In the genomic region with DNA sequence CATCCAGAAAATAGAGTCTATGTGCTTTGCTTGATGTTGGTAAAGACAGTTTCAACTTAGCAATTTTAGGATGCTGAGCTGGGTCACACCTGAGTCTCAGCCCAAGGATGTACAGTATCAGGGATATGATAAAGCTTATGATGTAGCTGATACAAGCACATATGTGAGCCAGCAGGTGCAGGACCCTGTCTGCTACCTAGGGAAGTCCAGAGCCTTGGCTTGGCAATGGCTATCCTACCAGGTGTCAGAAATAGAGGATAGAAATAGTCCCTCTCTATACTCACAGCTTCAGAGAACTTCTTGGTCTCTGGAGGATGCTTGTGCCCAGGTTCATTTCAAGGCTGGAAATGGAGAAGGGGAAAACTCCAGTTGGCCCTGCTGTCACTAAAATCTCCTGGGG, we compare ENCODE assay signal across 21 mouse cellular contexts. TPM values are rescaled to one million over a fixed set of nuclear protein-coding genes. Genes with fewer than 3 reads are reported as not detected.
DNase-seq lines count a peak whose midpoint lies in the region; ATAC-seq lines count a peak whose summit lies in the region.
"Had no signal": no experiment of that assay in that cellular context is flagged by ENCODE, and none has a peak within 500 bp of the region (broad histone marks: within the 10 kb centered on the region; RNA-seq: fewer than 3 reads in every experiment).

No protein-coding gene starts in this region.

- H3K27me3 ChIP-seq in heart, embryonic 11.5 days (ENCODE audit: control insufficient read depth, insufficient read depth, low read length), result no peaks in the 10 kb centered on the region
- no peaks in the 10 kb centered on the region for H3K27me3 ChIP-seq in midbrain, embryonic 11.5 days (ENCODE audit: control insufficient read depth, insufficient read depth, low read length)
- H3K27me3 ChIP-seq in midbrain, embryonic 13.5 days, result no peaks in the 10 kb centered on the region
- H3K27me3 ChIP-seq: CH12.LX, Patski had no signal

- H3K4me2 ChIP-seq in heart, embryonic 11.5 days, result no peak overlapping the region
- H3K4me2 ChIP-seq in midbrain, embryonic 11.5 days, result no peak overlapping the region
- no peak overlapping the region for H3K4me2 ChIP-seq in midbrain, embryonic 13.5 days (replicated peaks)

- no peaks in the 10 kb centered on the region for H3K36me3 ChIP-seq in heart, embryonic 11.5 days (ENCODE audit: control insufficient read depth, insufficient read depth, low read length)
- H3K36me3 ChIP-seq in midbrain, embryonic 11.5 days (ENCODE audit: control insufficient read depth, insufficient read depth, low read length), result no peaks in the 10 kb centered on the region
- H3K36me3 ChIP-seq in midbrain, embryonic 13.5 days, result no peaks in the 10 kb centered on the region
- H3K36me3 ChIP-seq: G1E had no signal

- H3K27ac ChIP-seq in heart, embryonic 11.5 days (ENCODE audit: low read depth, low read length), result no peak overlapping the region
- H3K27ac ChIP-seq in midbrain, embryonic 11.5 days (ENCODE audit: low read depth, low read length), result no peak overlapping the region
- no peak overlapping the region for H3K27ac ChIP-seq in midbrain, embryonic 13.5 days

- no peak for ATAC-seq in heart, embryonic 11.5 days (replicated peaks; ENCODE audit: insufficient number of reproducible peaks, low FRiP score, low TSS enrichment)
- no peak for ATAC-seq in midbrain, embryonic 11.5 days (ENCODE audit: low FRiP score)
- no peak for ATAC-seq in midbrain, embryonic 13.5 days
- ATAC-seq: activated CD4-positive, CD25-positive, alpha-beta regulatory T cell, adult 4 months; CD4-positive, CD25-positive, alpha-beta regulatory T cell, adult 4 months; Patski had no signal

- H3K9ac ChIP-seq in heart, embryonic 11.5 days (ENCODE audit: low read depth, low read length), result no peak overlapping the region
- H3K9ac ChIP-seq in midbrain, embryonic 11.5 days (ENCODE audit: low read length), result no peak overlapping the region
- no peak overlapping the region for H3K9ac ChIP-seq in midbrain, embryonic 13.5 days (replicated peaks)

- H3K9me3 ChIP-seq in heart, embryonic 11.5 days (replicated peaks; ENCODE audit: control insufficient read depth, low read length), result 0 out of 2 replicates have a peak, but pooled peaks cover under 1% of the 10 kb centered on the region
- H3K9me3 ChIP-seq in midbrain, embryonic 11.5 days (ENCODE audit: control insufficient read depth, low read length), result no peaks in the 10 kb centered on the region; the same call in 1 of the 2 replicates
- H3K9me3 ChIP-seq in midbrain, embryonic 13.5 days, result no peaks in the 10 kb centered on the region
- H3K9me3 ChIP-seq: G1E had no signal

- DNase-seq in heart, adult 11 months, result peak; percentile 71
- peak; percentile 72 for DNase-seq in midbrain, embryonic 11.5 days (ENCODE audit: low spot score, missing footprints)
- DNase-seq in testis, postnatal 10 days (ENCODE audit: low spot score), result peak; percentile 16
- DNase-seq in testis, postnatal 14 days (ENCODE audit: low spot score), result no peak
- DNase-seq: adrenal gland, adult 2 months; adrenal gland, adult 8-10 months; adrenal gland, postnatal 10 days; adrenal gland, postnatal 14 days; adrenal gland, postnatal 25 days; adrenal gland, postnatal 36 days; B cell, adult 2 months; cerebellum, adult 11 months; cerebellum, adult 11-12 months; cerebellum, adult 18-20 months had no signal

- no peak overlapping the region for H3K4me3 ChIP-seq in heart, embryonic 11.5 days (ENCODE audit: low read depth, low read length)
- no peak overlapping the region for H3K4me3 ChIP-seq in midbrain, embryonic 11.5 days (ENCODE audit: low read depth, low read length)
- no peak overlapping the region for H3K4me3 ChIP-seq in midbrain, embryonic 13.5 days (replicated peaks)

- no peaks in the 10 kb centered on the region for H3K4me1 ChIP-seq in heart, embryonic 11.5 days (ENCODE audit: control insufficient read depth, insufficient read depth, low read length)
- no peaks in the 10 kb centered on the region for H3K4me1 ChIP-seq in midbrain, embryonic 11.5 days (ENCODE audit: control insufficient read depth, insufficient read depth, low read length)
- no peaks in the 10 kb centered on the region for H3K4me1 ChIP-seq in midbrain, embryonic 13.5 days (replicated peaks)

RNA-seq across cellular contexts. Expression of a gene that starts 19.5 kb away (rescaled TPM):
- 0.06 and 0.20 TPM in 2 replicates for polyA plus RNA-seq in heart, embryonic 11.5 days (2014; fragmentation: Nextera tagmentation; extraction: Ambion mirVana)
- 0.08 and 0.30 TPM in 2 replicates for polyA plus RNA-seq in midbrain, embryonic 11.5 days (2014; fragmentation: Nextera tagmentation; extraction: Ambion mirVana)
- polyA plus RNA-seq in midbrain, embryonic 13.5 days (2015; fragmentation: Nextera tagmentation; extraction: Ambion mirVana), result 0.30 and 0.50 TPM in 2 replicates
- polyA plus RNA-seq: activated CD4-positive, CD25-positive, alpha-beta regulatory T cell, adult 4 months; CD4-positive, CD25-positive, alpha-beta regulatory T cell, adult 4 months; G1E had no signal

RNA-seq across cellular contexts. Expression of a gene that starts 19.7 kb away (rescaled TPM):
- 26.1 and 30.3 TPM in 2 replicates for polyA plus RNA-seq in heart, embryonic 11.5 days (2014; fragmentation: Nextera tagmentation; extraction: Ambion mirVana)
- polyA plus RNA-seq in midbrain, embryonic 11.5 days (2014; fragmentation: Nextera tagmentation; extraction: Ambion mirVana), result 93.1 and 98.3 TPM in 2 replicates
- polyA plus RNA-seq in midbrain, embryonic 13.5 days (2015; fragmentation: Nextera tagmentation; extraction: Ambion mirVana), result 80.8 and 82.1 TPM in 2 replicates
